Mouse (Mus musculus): ENCODE data around the gene Ces2g.

Gene Ces2g

DNA sequence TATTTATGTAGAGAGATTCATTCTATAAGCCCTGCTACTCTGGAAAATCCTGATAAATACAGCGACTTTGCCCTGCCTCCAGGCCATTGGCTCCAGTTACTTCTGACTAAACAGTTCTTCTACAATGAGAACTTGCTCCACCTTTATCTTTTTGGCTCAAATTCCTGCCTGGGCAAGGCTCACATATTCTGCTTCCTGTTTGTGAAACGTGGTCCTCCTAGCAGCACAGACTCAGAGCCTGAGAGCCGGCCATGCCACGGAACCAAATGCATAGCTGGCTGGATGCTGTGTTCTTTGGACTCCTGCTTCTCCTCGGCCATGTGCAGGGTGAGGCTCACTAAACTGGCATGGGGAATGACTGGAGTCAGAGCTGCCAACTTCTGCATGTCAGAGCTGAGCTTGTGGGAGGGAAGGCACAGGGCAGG, at the start of gene Ces2g:
Gene Ces2g (plus strand): TSS at position 182 of the 425 bp plus-strand sequence.
- no peak for DNase-seq

DNA sequence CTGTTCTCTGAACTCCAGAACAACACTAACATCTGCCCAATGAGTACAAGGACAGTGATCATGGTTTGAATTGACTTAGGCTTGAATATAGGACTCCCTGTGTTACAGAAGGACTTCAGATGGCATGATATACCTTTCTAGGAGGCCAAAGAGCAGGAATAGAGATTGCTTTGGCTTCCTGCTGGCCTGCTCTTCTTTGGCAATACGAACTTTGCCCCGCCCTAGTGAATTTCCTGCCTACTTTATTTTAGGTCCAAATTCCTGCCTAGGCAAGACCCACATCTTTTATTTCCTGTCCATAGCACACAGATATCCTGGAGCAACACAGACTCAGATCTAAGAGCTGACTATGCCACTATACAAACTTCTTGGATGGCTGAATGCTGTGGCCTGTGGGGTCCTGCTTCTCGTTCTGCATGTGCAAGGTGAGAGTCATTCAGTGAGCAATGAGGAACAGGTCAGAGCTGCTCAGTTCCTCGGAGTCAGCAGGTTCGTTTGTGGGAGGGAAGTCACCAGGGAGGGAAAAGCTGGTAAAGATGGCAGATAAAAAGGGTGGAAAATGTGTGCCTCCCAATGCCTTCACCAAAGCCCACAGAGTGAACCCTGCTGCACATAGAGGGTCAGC, 35.4 kb upstream of the Ces2g start, which contains the start of gene Ces2e:
Gene Ces2e (plus strand): TSS at position 289 of the 625 bp plus-strand sequence.
- no peak for DNase-seq

DNA sequence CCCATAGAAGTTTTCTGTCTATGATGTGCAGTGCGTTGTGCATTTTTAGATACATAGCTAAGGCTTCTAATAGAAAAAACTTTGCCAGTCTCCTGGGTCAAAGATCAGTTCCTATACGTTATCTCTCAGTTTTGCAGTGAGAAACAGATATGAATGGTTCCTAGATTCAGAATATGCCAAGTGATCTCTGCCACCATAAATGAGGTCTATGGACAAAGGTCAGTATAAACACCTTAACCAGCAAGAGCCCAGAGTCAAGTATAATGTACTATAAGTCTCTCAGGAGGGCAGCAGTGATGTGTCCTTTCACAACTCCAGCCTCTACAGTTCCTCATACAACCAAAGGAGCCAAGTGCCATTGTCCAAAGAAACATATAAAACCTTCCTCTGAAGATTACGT, 34.2 kb upstream of the Ces2g start:
- DNase-seq: no peak

DNA sequence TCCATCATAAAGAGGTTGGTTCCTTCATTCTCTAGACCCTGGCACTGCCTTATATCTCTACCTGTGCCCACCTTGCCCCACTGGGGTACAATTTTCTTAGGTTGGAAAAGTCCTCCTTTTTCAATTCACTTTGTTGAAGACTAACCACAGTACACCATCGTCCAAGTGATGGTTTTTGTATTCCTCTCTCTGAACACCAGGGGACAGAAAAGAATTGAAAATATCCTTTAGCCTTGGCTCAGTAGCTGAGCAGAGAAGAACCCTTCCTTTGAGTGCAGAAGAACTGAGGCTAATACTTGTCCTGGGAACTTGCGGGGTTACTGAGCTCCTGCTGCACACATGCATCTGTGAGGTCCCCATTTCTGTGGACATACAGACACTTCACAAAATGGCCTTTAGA, 16.9 kb upstream of the Ces2g start:
- DNase-seq: no peak

DNA sequence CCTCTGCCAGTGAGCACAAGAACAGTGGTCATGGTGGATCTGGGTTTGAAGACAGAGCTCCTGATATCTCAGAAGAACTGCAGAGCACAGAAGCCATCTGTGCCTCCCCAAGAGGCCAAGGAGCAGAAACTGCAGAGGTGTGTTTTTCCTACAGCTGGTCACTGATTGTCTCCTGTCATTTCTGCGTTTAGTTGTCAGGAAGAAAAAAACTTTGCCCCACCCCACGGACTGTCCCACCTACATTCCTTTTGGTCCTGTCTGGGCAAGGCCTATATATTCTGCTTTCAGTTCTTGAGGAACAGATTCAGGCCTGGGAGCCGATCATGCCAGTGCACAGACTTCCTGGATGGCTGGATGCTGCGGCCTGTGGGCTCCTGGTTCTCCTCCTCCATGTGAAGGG, 14.5 kb upstream of the Ces2g start, which contains the start of gene Ces2f:
Gene Ces2f (plus strand): TSS at position 301 of the 400 bp plus-strand sequence.
- no peak for DNase-seq

DNA sequence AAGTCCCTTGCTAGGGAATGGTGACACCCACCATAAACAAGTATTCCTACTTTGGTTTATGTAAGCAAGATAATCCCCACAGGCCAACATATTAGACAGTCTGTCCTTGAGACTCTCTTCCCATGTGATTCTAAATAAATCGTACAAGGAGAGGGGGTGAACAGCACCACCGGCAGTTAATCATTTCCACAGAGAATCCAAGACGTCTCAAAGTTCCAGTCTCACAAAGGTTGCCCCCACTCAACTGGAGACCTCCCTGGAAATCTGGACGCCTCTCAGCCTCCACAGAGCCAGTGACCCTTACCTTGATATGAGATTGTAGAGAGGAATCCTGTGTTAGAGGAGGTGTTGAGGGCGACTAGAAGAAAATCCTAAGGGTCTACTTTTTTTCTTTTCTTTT, 12.5 kb upstream of the Ces2g start:
- no peak for DNase-seq

DNA sequence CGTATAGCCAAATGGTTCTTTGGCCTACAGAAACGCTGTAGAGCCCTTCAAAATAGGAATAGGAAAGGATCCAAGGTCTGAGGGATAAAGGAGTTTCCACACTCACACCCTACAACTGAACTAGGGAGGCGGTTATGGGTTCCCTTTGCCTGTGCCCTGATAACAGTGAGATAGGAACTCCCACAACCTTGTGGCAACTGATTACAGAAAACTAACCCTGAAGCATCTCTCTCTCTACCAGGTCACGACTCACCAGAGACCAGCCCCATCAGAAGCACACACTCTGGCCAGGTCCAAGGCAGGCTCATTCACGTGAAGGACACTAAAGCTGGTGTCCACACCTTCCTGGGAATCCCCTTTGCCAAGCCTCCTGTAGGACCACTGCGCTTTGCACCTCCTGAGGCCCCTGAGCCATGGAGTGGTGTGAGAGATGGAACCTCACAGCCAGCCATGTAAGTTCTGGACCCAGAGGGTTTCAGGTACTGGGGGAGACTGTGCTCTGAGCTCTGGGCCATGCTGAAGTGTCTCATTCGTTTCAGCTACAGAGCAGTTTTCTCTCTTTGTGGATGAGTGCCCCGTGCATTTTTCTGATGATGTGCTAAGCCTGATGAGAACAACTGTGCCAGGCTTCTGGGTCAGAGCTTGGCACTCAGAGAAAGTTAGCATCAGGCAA, 847 bp downstream of the Ces2g start:
- no peak for DNase-seq

DNA sequence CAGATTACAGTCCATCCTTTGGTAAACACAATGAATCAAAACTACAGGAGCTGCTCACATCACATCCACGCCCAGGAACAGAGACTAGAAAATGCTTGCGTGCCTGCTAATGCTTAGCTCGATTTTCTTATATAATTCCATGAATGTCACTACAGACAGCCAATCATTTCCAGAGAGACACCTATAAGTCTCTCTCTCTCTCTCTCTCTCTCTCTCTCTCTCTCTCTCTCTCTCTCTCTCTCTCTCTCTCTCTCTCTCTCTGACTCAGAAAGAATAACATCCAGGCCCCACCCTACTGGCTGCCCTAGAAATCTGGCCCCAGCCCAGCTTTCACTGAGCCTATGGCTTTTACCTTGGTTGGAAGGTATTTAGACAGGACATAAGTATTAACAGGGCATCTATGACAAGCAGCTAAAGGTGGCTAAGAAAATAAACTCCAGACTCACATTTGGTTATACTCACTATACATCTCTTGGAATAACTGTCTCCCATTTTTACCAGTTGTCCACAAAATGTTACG, 1.9 kb downstream of the Ces2g start:
- no peak for DNase-seq

DNA sequence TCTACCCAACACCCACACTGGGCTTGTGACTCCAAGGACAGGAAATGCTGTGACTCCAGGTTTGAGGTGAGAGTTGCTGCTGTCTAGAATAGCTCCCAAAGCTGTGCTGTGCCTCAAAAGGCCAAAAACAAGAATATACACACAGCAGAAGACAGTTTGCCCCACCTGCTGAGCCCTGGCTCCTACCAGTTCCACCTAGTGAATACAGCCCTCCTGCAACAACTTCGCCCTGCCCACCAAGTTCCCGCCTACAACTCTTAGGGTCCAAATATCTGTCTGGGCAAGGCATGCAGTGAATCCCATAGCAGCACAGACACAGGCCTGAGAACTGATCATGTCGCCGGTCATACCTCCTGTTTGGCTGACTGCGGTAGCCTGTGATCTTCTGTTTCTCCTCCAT, 22.6 kb downstream of the Ces2g start:
- no peak for DNase-seq

DNA sequence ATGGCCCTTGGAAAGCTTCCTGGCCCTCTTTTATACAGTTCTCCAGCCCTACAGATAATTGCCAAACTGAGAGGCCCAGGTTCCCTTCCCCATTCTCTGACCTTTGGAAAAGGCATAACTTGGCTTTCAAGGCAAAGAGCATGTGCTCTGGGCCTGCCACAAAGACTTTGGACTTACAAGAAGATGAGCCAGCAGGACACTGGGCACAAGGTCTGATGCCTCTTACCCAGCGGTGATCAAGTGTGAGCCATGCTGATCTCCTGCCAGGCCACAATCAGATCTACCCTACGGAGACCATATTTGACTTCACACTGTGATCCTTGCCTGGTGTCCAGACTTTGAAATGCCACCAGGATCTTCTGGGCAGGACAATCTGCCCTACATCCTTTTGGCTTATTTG, 23.4 kb downstream of the Ces2g start:
- DNase-seq: no peak

DNA sequence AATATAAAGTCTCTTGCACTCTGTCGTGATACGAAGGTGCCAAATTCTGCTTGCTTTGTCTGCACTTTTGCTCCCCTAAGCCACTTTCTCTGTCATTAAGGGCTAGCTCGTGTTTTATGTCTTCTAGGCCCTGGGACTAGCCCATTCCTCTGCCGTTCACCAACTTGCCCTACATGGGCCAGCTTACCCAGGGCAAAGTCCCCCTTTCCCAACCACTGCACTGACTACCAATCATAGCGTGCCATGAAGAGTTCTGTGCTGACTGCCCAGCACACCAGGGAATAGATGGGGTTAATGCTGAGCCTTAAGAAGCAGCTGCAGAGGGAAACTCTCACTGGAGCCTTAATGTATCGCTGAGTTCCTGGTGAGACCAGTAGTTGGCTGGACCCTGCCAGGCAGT, 36.7 kb downstream of the Ces2g start:
- no peak for DNase-seq

DNA sequence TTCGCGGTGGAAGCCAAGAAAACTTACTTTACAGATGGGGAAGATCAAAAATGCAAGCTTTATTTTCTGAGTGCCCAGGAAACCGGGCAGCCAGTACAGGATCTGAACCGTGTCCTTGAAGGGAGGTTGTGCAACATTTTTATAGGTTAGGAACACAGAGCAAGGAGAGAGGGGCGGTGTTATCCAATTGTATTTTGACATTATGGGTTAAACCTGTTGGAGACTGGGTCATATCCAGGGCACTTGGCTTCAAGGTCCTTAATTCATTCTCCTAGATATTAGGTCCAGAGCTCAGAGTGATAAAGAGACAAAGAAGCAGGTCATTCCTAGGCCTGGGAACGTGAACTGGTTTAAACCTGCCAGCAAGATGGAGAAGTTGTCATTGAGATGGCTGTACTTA, 37.7 kb downstream of the Ces2g start:
- DNase-seq: no peak

DNA sequence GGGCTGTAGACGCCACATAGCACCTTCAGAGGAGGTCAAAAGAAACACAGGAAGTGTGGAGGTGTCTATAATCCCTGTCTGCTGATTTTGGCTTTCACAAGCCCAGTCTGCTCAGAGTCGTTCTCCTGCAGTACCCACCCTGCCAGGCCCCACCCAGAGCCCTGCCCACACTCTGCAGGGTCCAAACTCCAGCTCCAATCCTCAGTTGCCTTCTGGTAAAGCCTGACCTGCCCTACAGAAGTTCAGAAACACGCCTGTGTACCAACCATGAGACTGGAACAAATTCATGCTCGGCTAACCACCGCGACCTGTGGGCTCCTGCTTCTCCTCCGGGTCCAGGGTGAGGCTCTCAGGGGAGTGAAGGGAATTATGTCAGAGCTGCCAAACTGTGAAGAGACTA, 39.1 kb downstream of the Ces2g start, which contains the start of gene Ces2h:
Gene Ces2h (plus strand): TSS at position 268 of the 400 bp plus-strand sequence.
- no peak for DNase-seq

DNA sequence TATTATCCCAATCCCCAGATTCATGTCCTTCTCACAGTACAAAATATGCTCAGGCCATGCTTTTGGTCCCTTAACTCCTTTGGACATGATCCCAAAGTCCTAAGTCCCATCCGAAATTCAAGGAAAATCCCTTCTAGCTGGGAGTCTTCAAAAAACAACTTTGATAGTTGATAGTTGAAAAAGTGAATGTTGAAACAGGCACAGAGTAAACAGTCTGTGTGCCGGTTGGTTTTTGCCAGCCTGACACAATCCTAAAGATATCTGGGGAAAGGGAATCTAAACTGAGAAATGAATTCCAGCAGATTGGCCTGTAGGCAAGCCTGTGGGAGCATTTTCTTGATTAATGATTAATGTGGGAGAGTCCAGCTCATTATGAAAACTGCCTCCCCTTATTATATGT, 48.5 kb downstream of the Ces2g start:
- no peak for DNase-seq

DNA sequence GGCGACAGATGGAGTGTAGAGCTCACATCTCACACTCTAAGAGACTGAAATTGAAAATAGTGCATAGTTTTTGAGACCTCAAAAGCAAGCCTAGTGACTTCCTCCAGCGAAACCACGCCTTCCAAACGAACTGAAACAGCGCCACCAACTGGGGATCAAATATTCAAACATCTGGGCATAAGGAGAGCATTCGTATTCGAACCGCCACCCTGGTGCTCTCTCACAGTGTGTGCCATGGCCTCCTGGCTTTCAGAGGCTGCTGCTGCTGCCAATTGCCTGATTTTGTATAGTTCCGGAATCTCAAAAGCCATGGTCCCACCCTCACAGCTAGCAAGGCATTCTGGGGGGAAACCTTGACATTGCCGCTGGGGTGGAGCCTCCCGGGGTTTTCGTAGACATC, 49.6 kb downstream of the Ces2g start:
- peak; percentile 11 for DNase-seq

DNA sequence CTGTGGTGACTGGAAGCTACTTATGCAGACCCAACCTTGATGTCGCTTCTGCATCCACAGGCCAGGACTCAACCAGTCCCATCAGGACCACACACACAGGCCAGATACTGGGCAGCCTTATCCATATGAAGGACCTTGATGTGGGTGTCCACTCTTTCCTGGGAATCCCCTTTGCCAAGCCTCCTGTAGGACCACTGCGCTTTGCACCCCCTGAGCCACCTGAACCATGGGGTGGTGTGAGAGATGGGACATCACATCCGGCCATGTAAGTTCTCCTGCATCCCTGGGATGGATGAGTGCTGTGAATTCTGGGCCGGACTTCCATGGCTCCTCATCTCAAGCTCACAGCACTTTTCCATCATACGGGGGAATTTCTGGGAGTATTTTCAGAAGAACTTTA, 52.9 kb downstream of the Ces2g start:
- DNase-seq: no peak
